Mouse (Mus musculus): ENCODE data around the gene Lgals3bp. TPM values are rescaled to one million over a fixed set of nuclear protein-coding genes. Genes with fewer than 3 reads are reported as not detected.
"Not testable (repeated sequence)": the region's sequence is repeated elsewhere in the genome, so short reads cannot be mapped to it uniquely, and the experiment has no call there.

Lgals3bp gene
- polyA plus RNA-seq, 1 experiment from 2014 or later, result 39.0 TPM

DNA sequence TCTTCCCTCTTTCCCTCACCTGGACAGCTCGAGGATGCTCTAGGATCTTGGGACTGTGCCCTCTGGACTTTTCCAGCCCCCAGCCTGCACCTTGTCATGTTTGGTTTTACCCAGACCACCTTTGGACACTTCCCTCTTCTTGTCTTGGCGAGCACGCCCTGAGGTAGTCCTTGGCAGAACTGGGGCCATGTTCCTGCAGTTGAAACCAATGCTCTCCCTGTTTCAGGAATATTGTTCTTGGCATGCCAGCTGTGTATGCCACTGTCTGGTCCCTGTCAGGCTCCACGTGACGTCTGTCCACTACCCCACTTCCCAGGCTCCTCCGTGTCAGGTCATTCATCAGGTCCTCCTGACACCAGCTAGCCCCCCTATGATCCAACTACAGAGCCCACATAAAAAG, 23.2 kb downstream of the Lgals3bp start:
- Histone ChIP-seq H3K27ac (ENCODE audit: low read length) (no peak overlapping the region), H3K4me3 (ENCODE audit: low read depth, low read length) (no peak overlapping the region), H3K27me3 (ENCODE audit: control insufficient read depth, insufficient read depth, low read length) (no peaks in the 10 kb centered on the region), H3K4me2 (replicated peaks; ENCODE audit: low read depth, low read length) (no peak overlapping the region), H3K4me1 (ENCODE audit: control insufficient read depth, insufficient read depth, low read length) (peaks cover 5% of the 10 kb centered on the region; the same call in 1 of the 2 replicates), H3K9me3 (ENCODE audit: control insufficient read depth, low read depth, low read length) (no peaks in the 10 kb centered on the region), H3K36me3 (ENCODE audit: control insufficient read depth, insufficient read depth, low read length) (no peaks in the 10 kb centered on the region), H3K9ac (replicated peaks; ENCODE audit: low read depth, low read length) (no peak overlapping the region)
- WGBS, result 84% methylated on average over 6 of the region's 6 CpGs
- ATAC-seq (ENCODE audit: insufficient number of reproducible peaks, insufficient read depth, low FRiP score, low read depth), result no peak

GRCm38 (mm10) chr11:118376323-118376722, 25.6 kb downstream of the Lgals3bp start:
- not testable (repeated sequence) for H3K27me3 ChIP-seq (ENCODE audit: control insufficient read depth, insufficient read depth, low read length); H3K4me3 ChIP-seq (ENCODE audit: low read depth, low read length); H3K4me2 ChIP-seq (replicated peaks; ENCODE audit: low read depth, low read length); H3K9ac ChIP-seq (replicated peaks; ENCODE audit: low read depth, low read length); ATAC-seq (ENCODE audit: insufficient number of reproducible peaks, insufficient read depth, low FRiP score, low read depth); H3K4me1 ChIP-seq (ENCODE audit: control insufficient read depth, insufficient read depth, low read length); H3K36me3 ChIP-seq (ENCODE audit: control insufficient read depth, insufficient read depth, low read length); H3K9me3 ChIP-seq (ENCODE audit: control insufficient read depth, low read depth, low read length); H3K27ac ChIP-seq (ENCODE audit: low read length)

DNA sequence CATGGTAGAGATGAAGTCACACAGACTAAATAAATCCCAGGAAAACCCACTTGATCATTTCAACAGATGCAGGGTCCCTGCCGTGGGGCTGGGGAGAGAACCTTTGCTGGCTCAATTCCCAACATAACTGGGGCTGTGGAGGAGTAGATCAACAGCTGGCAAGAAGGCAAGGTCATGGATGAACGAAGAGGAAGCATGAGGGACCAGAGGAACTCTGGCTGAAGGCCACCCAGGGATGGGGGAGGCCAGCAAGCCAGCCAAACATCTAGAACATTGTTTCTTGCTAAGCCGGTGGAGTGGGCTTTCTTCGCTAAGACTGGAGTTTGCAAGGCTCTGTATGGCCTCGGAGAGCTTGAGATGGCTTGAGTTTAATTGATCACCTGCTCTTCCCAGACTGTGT, 26.0 kb downstream of the Lgals3bp start:
- no peak overlapping the region for H3K27ac ChIP-seq (ENCODE audit: low read length)
- H3K27me3 ChIP-seq (ENCODE audit: control insufficient read depth, insufficient read depth, low read length), result no peaks in the 10 kb centered on the region
- ATAC-seq (ENCODE audit: insufficient number of reproducible peaks, insufficient read depth, low FRiP score, low read depth), result no peak
- 41% methylated on average over 5 of the region's 5 CpGs for WGBS
- H3K9ac ChIP-seq (replicated peaks; ENCODE audit: low read depth, low read length), result no peak overlapping the region
- H3K4me2 ChIP-seq (replicated peaks; ENCODE audit: low read depth, low read length), result no peak overlapping the region
- H3K36me3 ChIP-seq (ENCODE audit: control insufficient read depth, insufficient read depth, low read length), result no peaks in the 10 kb centered on the region
- no peaks in the 10 kb centered on the region for H3K9me3 ChIP-seq (ENCODE audit: control insufficient read depth, low read depth, low read length)
- H3K4me1 ChIP-seq (ENCODE audit: control insufficient read depth, insufficient read depth, low read length), result peaks cover 5% of the 10 kb centered on the region; the same call in 1 of the 2 replicates
- H3K4me3 ChIP-seq (ENCODE audit: low read depth, low read length), result no peak overlapping the region

DNA sequence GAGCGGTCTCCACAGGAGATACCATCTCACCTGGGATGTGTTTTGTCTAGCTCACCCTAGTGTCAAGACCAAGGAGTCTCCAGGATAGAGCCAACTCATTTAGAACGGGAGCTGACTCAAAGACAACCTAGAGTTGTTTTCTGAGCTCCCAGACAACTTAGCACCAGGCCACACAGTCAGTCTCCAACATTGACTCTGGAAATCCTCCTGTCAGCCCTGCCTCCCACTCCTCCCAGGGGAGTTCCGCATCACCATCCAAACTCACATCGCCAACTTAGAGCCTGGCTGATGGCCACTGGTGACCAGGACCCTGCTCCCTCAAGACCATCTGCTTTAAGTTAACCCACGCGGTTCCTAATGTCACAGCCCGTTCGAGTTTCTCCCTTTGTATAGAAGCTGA, 26.4 kb downstream of the Lgals3bp start:
- no peaks in the 10 kb centered on the region for H3K36me3 ChIP-seq (ENCODE audit: control insufficient read depth, insufficient read depth, low read length)
- no peak overlapping the region for H3K4me3 ChIP-seq (ENCODE audit: low read depth, low read length)
- H3K9me3 ChIP-seq (ENCODE audit: control insufficient read depth, low read depth, low read length), result no peaks in the 10 kb centered on the region
- H3K4me1 ChIP-seq (ENCODE audit: control insufficient read depth, insufficient read depth, low read length), result peaks cover 5% of the 10 kb centered on the region; the same call in 1 of the 2 replicates
- no peak overlapping the region for H3K4me2 ChIP-seq (replicated peaks; ENCODE audit: low read depth, low read length)
- no peaks in the 10 kb centered on the region for H3K27me3 ChIP-seq (ENCODE audit: control insufficient read depth, insufficient read depth, low read length)
- ATAC-seq (ENCODE audit: insufficient number of reproducible peaks, insufficient read depth, low FRiP score, low read depth), result no peak
- no peak overlapping the region for H3K27ac ChIP-seq (ENCODE audit: low read length)
- 73% methylated on average over 8 of the region's 8 CpGs for WGBS
- H3K9ac ChIP-seq (replicated peaks; ENCODE audit: low read depth, low read length), result no peak overlapping the region

- no peak overlapping the region for H3K9ac ChIP-seq (replicated peaks; ENCODE audit: low read depth, low read length)
- no peak for ATAC-seq (ENCODE audit: insufficient number of reproducible peaks, insufficient read depth, low FRiP score, low read depth)
- no peaks in the 10 kb centered on the region for H3K27me3 ChIP-seq (ENCODE audit: control insufficient read depth, insufficient read depth, low read length)
- no peak overlapping the region for H3K27ac ChIP-seq (ENCODE audit: low read length)
- H3K4me1 ChIP-seq (ENCODE audit: control insufficient read depth, insufficient read depth, low read length), result peaks cover 5% of the 10 kb centered on the region; the same call in 1 of the 2 replicates
- no peak overlapping the region for H3K4me2 ChIP-seq (replicated peaks; ENCODE audit: low read depth, low read length)
- H3K4me3 ChIP-seq (ENCODE audit: low read depth, low read length), result no peak overlapping the region
- H3K9me3 ChIP-seq (ENCODE audit: control insufficient read depth, low read depth, low read length), result no peaks in the 10 kb centered on the region
- no peaks in the 10 kb centered on the region for H3K36me3 ChIP-seq (ENCODE audit: control insufficient read depth, insufficient read depth, low read length)
Observed at GRCm38 (mm10) chr11:118375006-118375405, 26.9 kb downstream of the Lgals3bp start.

DNA sequence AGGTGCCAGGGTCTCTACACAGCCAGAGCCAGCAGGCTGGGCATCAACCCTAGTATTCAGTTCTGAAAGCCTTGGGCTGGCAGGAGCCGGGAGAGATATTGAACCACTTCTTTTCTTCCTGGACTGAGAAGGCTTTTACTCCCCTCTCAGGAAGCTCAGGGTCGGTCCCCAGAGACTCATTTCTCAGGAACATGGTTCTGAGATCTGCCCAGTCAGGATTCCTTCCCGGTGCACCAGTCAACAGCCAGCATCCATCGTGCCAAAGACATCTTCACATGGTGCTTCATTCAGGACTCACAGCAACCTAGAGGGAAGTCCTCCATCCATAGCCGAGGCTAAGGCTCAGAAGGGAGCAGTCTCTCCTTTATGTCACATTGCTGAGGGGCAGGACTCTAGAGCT, 27.4 kb downstream of the Lgals3bp start:
- Histone ChIP-seq H3K27ac (ENCODE audit: low read length) (no peak overlapping the region), H3K4me2 (replicated peaks; ENCODE audit: low read depth, low read length) (no peak overlapping the region), H3K4me1 (ENCODE audit: control insufficient read depth, insufficient read depth, low read length) (peaks cover 5% of the 10 kb centered on the region; the same call in 1 of the 2 replicates), H3K27me3 (ENCODE audit: control insufficient read depth, insufficient read depth, low read length) (no peaks in the 10 kb centered on the region), H3K9ac (replicated peaks; ENCODE audit: low read depth, low read length) (no peak overlapping the region), H3K4me3 (ENCODE audit: low read depth, low read length) (no peak overlapping the region), H3K9me3 (ENCODE audit: control insufficient read depth, low read depth, low read length) (no peaks in the 10 kb centered on the region), H3K36me3 (ENCODE audit: control insufficient read depth, insufficient read depth, low read length) (no peaks in the 10 kb centered on the region)
- no peak for ATAC-seq (ENCODE audit: insufficient number of reproducible peaks, insufficient read depth, low FRiP score, low read depth)
- WGBS, result 64% methylated on average over 5 of the region's 5 CpGs

DNA sequence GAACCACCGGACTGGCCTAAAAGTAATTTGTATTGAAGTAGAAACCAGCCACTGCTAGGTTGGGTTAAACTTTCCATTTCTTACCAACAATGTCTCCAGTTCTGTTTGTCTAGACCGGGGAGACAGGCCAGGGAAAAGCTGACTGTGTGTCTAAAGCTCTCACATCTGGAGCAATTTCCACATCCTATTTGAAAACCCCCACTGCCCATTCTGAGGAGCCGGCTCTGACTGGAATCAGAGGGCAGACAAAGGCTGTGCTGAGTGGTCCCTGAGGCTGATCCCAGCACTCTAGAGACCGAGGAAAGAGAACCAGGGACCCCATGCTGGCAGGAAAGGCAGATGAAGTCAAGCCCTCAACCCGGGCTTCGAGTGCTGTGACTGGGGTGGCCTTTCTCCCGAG, 29.3 kb downstream of the Lgals3bp start:
- ATAC-seq (ENCODE audit: insufficient number of reproducible peaks, insufficient read depth, low FRiP score, low read depth), result no peak
- Histone ChIP-seq H3K27me3 (ENCODE audit: control insufficient read depth, insufficient read depth, low read length) (no peaks in the 10 kb centered on the region), H3K36me3 (ENCODE audit: control insufficient read depth, insufficient read depth, low read length) (no peaks in the 10 kb centered on the region), H3K27ac (ENCODE audit: low read length) (no peak overlapping the region), H3K9me3 (ENCODE audit: control insufficient read depth, low read depth, low read length) (no peaks in the 10 kb centered on the region), H3K4me3 (ENCODE audit: low read depth, low read length) (no peak overlapping the region), H3K4me1 (ENCODE audit: control insufficient read depth, insufficient read depth, low read length) (peaks cover 5% of the 10 kb centered on the region; the same call in 1 of the 2 replicates), H3K9ac (replicated peaks; ENCODE audit: low read depth, low read length) (no peak overlapping the region), H3K4me2 (replicated peaks; ENCODE audit: low read depth, low read length) (no peak overlapping the region)
- WGBS, result 60% methylated on average over 7 of the region's 7 CpGs

DNA sequence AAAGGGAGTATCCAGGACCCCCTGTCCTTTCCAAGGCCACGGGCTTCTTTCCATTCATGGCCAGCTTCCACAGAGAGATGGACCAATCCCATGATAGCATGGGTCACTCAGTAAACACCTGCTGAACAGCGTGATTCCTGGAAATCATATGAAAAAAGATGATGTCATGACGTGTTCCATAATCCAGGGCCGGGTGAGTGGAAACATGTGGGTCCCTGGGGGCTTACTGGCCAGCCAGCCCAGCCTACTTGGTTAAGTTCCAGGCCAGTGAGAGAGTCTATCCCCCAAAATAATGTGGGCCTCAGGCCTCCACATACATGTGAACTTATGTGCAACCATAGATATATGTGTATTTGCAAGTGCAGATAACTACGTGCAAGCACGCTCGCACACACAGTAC, 30.0 kb downstream of the Lgals3bp start:
- 76% methylated on average over 7 of the region's 7 CpGs for WGBS
- ATAC-seq (ENCODE audit: insufficient number of reproducible peaks, insufficient read depth, low FRiP score, low read depth), result no peak
- no peak overlapping the region for H3K9ac ChIP-seq (replicated peaks; ENCODE audit: low read depth, low read length)
- peaks cover 5% of the 10 kb centered on the region; the same call in 1 of the 2 replicates for H3K4me1 ChIP-seq (ENCODE audit: control insufficient read depth, insufficient read depth, low read length)
- H3K4me2 ChIP-seq (replicated peaks; ENCODE audit: low read depth, low read length), result no peak overlapping the region
- H3K9me3 ChIP-seq (ENCODE audit: control insufficient read depth, low read depth, low read length), result no peaks in the 10 kb centered on the region
- no peaks in the 10 kb centered on the region for H3K36me3 ChIP-seq (ENCODE audit: control insufficient read depth, insufficient read depth, low read length)
- no peak overlapping the region for H3K27ac ChIP-seq (ENCODE audit: low read length)
- H3K27me3 ChIP-seq (ENCODE audit: control insufficient read depth, insufficient read depth, low read length), result no peaks in the 10 kb centered on the region
- no peak overlapping the region for H3K4me3 ChIP-seq (ENCODE audit: low read depth, low read length)

DNA sequence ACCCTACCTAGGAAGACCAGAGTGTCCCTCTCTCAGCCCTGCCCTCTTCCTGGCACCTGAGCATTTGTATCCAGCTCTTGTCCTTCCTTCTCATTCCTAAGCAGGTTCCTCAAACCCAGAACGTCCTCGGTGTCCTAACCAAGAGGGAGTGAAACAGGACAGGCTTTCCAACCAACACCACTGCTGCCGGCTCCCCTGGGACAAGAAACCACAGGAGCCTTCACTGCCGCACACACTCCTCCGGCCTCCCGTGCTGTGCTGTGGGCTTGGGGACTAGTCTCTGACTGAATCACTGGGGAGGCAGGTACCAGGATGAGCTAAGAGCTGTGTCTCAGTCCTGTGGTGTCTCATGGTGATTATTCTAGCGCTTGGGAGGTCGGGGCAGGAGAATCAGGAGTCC, 32.2 kb downstream of the Lgals3bp start:
- H3K4me2 ChIP-seq (replicated peaks; ENCODE audit: low read depth, low read length), result no peak overlapping the region
- H3K27me3 ChIP-seq (ENCODE audit: control insufficient read depth, insufficient read depth, low read length), result no peaks in the 10 kb centered on the region
- no peak overlapping the region for H3K27ac ChIP-seq (ENCODE audit: low read length)
- WGBS, result 73% methylated on average over 8 of the region's 8 CpGs
- peaks cover 13% of the 10 kb centered on the region for H3K4me1 ChIP-seq (ENCODE audit: control insufficient read depth, insufficient read depth, low read length)
- no peaks in the 10 kb centered on the region for H3K9me3 ChIP-seq (ENCODE audit: control insufficient read depth, low read depth, low read length)
- no peak for ATAC-seq (ENCODE audit: insufficient number of reproducible peaks, insufficient read depth, low FRiP score, low read depth)
- no peaks in the 10 kb centered on the region for H3K36me3 ChIP-seq (ENCODE audit: control insufficient read depth, insufficient read depth, low read length)
- no peak overlapping the region for H3K9ac ChIP-seq (replicated peaks; ENCODE audit: low read depth, low read length)
- H3K4me3 ChIP-seq (ENCODE audit: low read depth, low read length), result no peak overlapping the region

Data from stomach, embryonic 14.5 days (tissue).